Mouse (Mus musculus) stomach, embryonic 14.5 days (tissue): ENCODE results near the gene Slc22a27. TPM values are rescaled to one million over a fixed set of nuclear protein-coding genes. Genes with fewer than 3 reads are reported as not detected.

Source experiments
- microRNA-seq: library from miRNA; unstranded; fragments of <30 nt; microRNA quantifications from one replicate; pipeline ENCODE4, GENCODE M21; 2016
- polyA plus RNA-seq: library from polyadenylated mRNA; unstranded; fragments of >200 nt; fragmentation: Nextera tagmentation; extraction: Ambion mirVana; gene quantifications from 2 replicates; pipeline ENCODE4 v1.2.1, GENCODE M21; 2014

Slc22a27 gene
- polyA plus RNA-seq, 1 experiment from 2014 or later, result 0.19 TPM

Small RNA genes lying within 50 kb of the gene (microRNA-seq; reads per million reads assigned to microRNA genes)
- not detected for gene Gm24951

Other genes with a start within 250 kb of the Slc22a27 start
- not detected in 2 replicates for gene Slc22a26, start 163.4 kb downstream of the Slc22a27 start, polyA plus RNA-seq
- not detected in 2 replicates for gene Slc22a28, start 166.0 kb upstream of the Slc22a27 start, polyA plus RNA-seq